ENCODE assay signal across 14 mouse cellular contexts in the genomic region with DNA sequence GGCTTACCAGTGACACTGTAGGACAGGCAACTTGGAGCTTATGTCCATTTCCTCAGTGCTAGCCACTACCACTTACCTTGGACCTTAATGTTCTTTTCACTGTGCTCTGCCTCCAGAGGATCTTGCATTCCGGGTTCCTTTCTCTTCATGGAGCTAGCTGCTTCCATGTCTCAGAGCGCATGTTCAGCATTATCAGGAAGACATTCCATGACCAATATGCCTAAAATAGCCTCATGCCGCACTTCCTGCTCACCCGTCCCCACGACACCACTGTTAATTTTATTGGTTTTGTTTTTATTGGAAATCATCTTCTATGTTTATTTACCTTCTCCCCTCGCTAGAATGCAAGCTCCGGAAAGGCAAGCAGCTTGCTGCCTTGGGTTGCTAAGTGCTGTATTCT. TPM values are rescaled to one million over a fixed set of nuclear protein-coding genes. Genes with fewer than 3 reads are reported as not detected.
DNase-seq lines count a peak whose midpoint lies in the region; ATAC-seq and TF ChIP-seq lines count a peak whose summit lies in the region.
"Had no signal": no experiment of that assay in that cellular context is flagged by ENCODE, and none has a peak within 500 bp of the region (broad histone marks: within the 10 kb centered on the region; RNA-seq: fewer than 3 reads in every experiment).

No protein-coding gene starts in this region.

- peaks cover 37% of the 10 kb centered on the region for H3K4me1 ChIP-seq in embryonic facial prominence, embryonic 10.5 days
- peaks cover 10% of the 10 kb centered on the region; the same call in 1 of the 2 replicates for H3K4me1 ChIP-seq in heart, embryonic 11.5 days (ENCODE audit: control insufficient read depth, insufficient read depth, low read length)
- H3K4me1 ChIP-seq in kidney, adult 2 months (ENCODE audit: control insufficient read depth, insufficient read depth, low read length), result no peaks in the 10 kb centered on the region
- H3K4me1 ChIP-seq: forebrain, embryonic 13.5 days had no signal

- no peak for TF ChIP-seq POLR2A in kidney, adult 2 months (IDR thresholded peaks at IDR 0.05; ENCODE audit: low read depth, low read length)

- H3K9ac ChIP-seq in heart, embryonic 11.5 days (ENCODE audit: low read depth, low read length), result no peak overlapping the region
- H3K9ac ChIP-seq: forebrain, embryonic 13.5 days had no signal

- no peak for TF ChIP-seq CTCF in layer of hippocampus, adult 2 months (conservative IDR thresholded peaks at IDR 0.05)
- TF ChIP-seq CTCF in kidney, adult 2 months (conservative IDR thresholded peaks at IDR 0.05; ENCODE audit: insufficient read depth, insufficient read length, low read depth, low read length), result no peak

- H3K27me3 ChIP-seq in embryonic facial prominence, embryonic 10.5 days (replicated peaks; ENCODE audit: low read depth, poor library complexity, severe bottlenecking), result 0 out of 2 replicates have a peak, but pooled peaks cover 11% of the 10 kb centered on the region
- no peaks in the 10 kb centered on the region; the same call in 1 of the 2 replicates for H3K27me3 ChIP-seq in heart, embryonic 11.5 days (ENCODE audit: control insufficient read depth, insufficient read depth, low read length)
- H3K27me3 ChIP-seq in kidney, adult 2 months (replicated peaks; ENCODE audit: control insufficient read depth, insufficient read depth, low read length), result no peaks in the 10 kb centered on the region

- peak overlapping the region; percentile 37 for H3K4me2 ChIP-seq in heart, embryonic 11.5 days
- H3K4me2 ChIP-seq: forebrain, embryonic 13.5 days had no signal

- no peaks in the 10 kb centered on the region for H3K9me3 ChIP-seq in embryonic facial prominence, embryonic 10.5 days
- H3K9me3 ChIP-seq in heart, embryonic 11.5 days (replicated peaks; ENCODE audit: control insufficient read depth, low read length), result no peaks in the 10 kb centered on the region
- H3K9me3 ChIP-seq: forebrain, embryonic 13.5 days had no signal

- no peak for ATAC-seq in heart, embryonic 11.5 days (replicated peaks; ENCODE audit: insufficient number of reproducible peaks, low FRiP score, low TSS enrichment)
- ATAC-seq in granulocyte monocyte progenitor cell, adult 5-6 weeks (replicated peaks; ENCODE audit: poor library complexity, severe bottlenecking), result no peak
- ATAC-seq: forebrain, embryonic 13.5 days had no signal

- no peak overlapping the region for H3K4me3 ChIP-seq in layer of hippocampus, adult 2 months
- 0 out of 2 replicates have a peak overlapping the region, but pooled peaks have one; percentile 11 for H3K4me3 ChIP-seq in embryonic facial prominence, embryonic 10.5 days
- no peak overlapping the region for H3K4me3 ChIP-seq in heart, embryonic 11.5 days (ENCODE audit: low read depth, low read length)
- H3K4me3 ChIP-seq in kidney, adult 2 months (ENCODE audit: insufficient read depth, low read depth, low read length), result peak overlapping the region; percentile 21; the same call in 1 of the 2 replicates
- H3K4me3 ChIP-seq: forebrain, embryonic 13.5 days; myocyte had no signal

- H3K36me3 ChIP-seq in embryonic facial prominence, embryonic 10.5 days (replicated peaks), result no peaks in the 10 kb centered on the region
- no peaks in the 10 kb centered on the region for H3K36me3 ChIP-seq in heart, embryonic 11.5 days (ENCODE audit: control insufficient read depth, insufficient read depth, low read length)
- no peaks in the 10 kb centered on the region for H3K36me3 ChIP-seq in kidney, adult 2 months (ENCODE audit: control insufficient read depth, insufficient read depth, low read length)

- WGBS in embryonic facial prominence, embryonic 10.5 days, result 50% methylated on average over 7 of the region's 7 CpGs
- 27% methylated on average over 7 of the region's 7 CpGs for WGBS in heart, embryonic 11.5 days (ENCODE audit: insufficient replicate concordance)
- WGBS in kidney, adult 2 months, result 39% methylated on average over 7 of the region's 7 CpGs

- no peak for DNase-seq in layer of hippocampus, adult 2 months (ENCODE audit: low spot score in 2 of 2)
- DNase-seq in layer of hippocampus, postnatal 14 days (ENCODE audit: low spot score in 2 of 2), result no peak
- no peak for DNase-seq in embryonic facial prominence, embryonic 10.5 days (ENCODE audit: low spot score)
- peak; percentile 60 for DNase-seq in kidney, adult 2 months
- DNase-seq in retina, postnatal 1 day, result no peak
- no peak for DNase-seq in embryo, embryonic 10.5 days (ENCODE audit: low spot score)
- DNase-seq: adrenal gland, adult 8-10 months; cerebellum, adult 11 months; gastrocnemius, postnatal 36 days; thymus, postnatal 36 days had no signal

- H3K27ac ChIP-seq in layer of hippocampus, adult 2 months, result peak overlapping the region; percentile 58; the same call in 1 of the 2 replicates
- no peak overlapping the region for H3K27ac ChIP-seq in embryonic facial prominence, embryonic 10.5 days (replicated peaks)
- peak overlapping the region; percentile 32 for H3K27ac ChIP-seq in heart, embryonic 11.5 days (ENCODE audit: low read depth, low read length)
- peak overlapping the region; percentile 72 for H3K27ac ChIP-seq in kidney, adult 2 months (ENCODE audit: insufficient read depth, low read depth, low read length)
- H3K27ac ChIP-seq: forebrain, embryonic 13.5 days had no signal

RNA-seq across cellular contexts. Expression of a gene that starts 21.9 kb away (rescaled TPM):
- 10 to 100 TPM; 69.9 to 82.7 TPM for total RNA-seq in layer of hippocampus, adult 2 months (2021)
- 10 to 100 TPM; 60.9 to 63.1 TPM for total RNA-seq in layer of hippocampus, postnatal 14 days (2021)
- polyA plus RNA-seq in embryonic facial prominence, embryonic 10.5 days (2016; fragmentation: Nextera tagmentation; extraction: Ambion mirVana), result 46.3 and 47.6 TPM in 2 replicates
- 42.5 and 44.1 TPM in 2 replicates for polyA plus RNA-seq in heart, embryonic 11.5 days (2014; fragmentation: Nextera tagmentation; extraction: Ambion mirVana)
- 17.3 and 20.9 TPM in 2 replicates for polyA plus RNA-seq in kidney, adult 2 months (2012; rRNA removed)
- total RNA-seq in granulocyte monocyte progenitor cell, adult 5-6 weeks (2014; fragmentation: Nextera tagmentation), result 53.5 and 71.9 TPM in 2 replicates
- total RNA-seq in granulocyte monocyte progenitor cell, adult 5-6 weeks (2017), result 20.5 and 25.7 TPM in 2 replicates

RNA-seq across cellular contexts. Expression of a gene that starts 24.5 kb away (rescaled TPM):
- 10 to 100 TPM; 73.2 to 79.5 TPM for total RNA-seq in layer of hippocampus, adult 2 months (2021)
- 10 to 100 TPM; 72.3 to 74.9 TPM for total RNA-seq in layer of hippocampus, postnatal 14 days (2021)
- 56.8 and 57.5 TPM in 2 replicates for polyA plus RNA-seq in embryonic facial prominence, embryonic 10.5 days (2016; fragmentation: Nextera tagmentation; extraction: Ambion mirVana)
- 40.9 and 50.5 TPM in 2 replicates for polyA plus RNA-seq in heart, embryonic 11.5 days (2014; fragmentation: Nextera tagmentation; extraction: Ambion mirVana)
- polyA plus RNA-seq in kidney, adult 2 months (2012; rRNA removed), result 12.3 and 13.3 TPM in 2 replicates
- total RNA-seq in granulocyte monocyte progenitor cell, adult 5-6 weeks (2014; fragmentation: Nextera tagmentation), result 44.7 and 52.8 TPM in 2 replicates
- 87.6 and 100 TPM in 2 replicates for total RNA-seq in granulocyte monocyte progenitor cell, adult 5-6 weeks (2017)

Comparison
In these comparisons a context has a peak if more than half of its experiments do, and no peak if none do; other contexts are left out.
1. H3K4me3 ChIP-seq: peak in embryonic facial prominence, embryonic 10.5 days (single experiment) and kidney, adult 2 months (single experiment); none in layer of hippocampus, adult 2 months (single experiment) and heart, embryonic 11.5 days (single experiment).